Mouse (Mus musculus) heart, postnatal 10 days (tissue): Measurements from ENCODE around the gene Tfrc. TPM values are rescaled to one million over a fixed set of nuclear protein-coding genes. Genes with fewer than 3 reads are reported as not detected.

ENCODE experiments used
- DNase-seq, 2 experiments: peaks; one replicate each; pipeline ENCODE4 v3.0.0; 2021
- intact Hi-C: fragments of 180-260 bp; cut with DNase I; formaldehyde crosslinking; loops from one replicate; pipeline ENCODE4 v1.15.1; 2025
- total RNA-seq, 2 experiments: library from RNA; stranded (reverse); gene quantifications; 2 replicates each; pipeline ENCODE4 v1.2.3; 2021

Tfrc gene
- total RNA-seq, 2 experiments from 2014 or later: 180 to 317 TPM

- peak in 1 of 2 experiments; percentile 41 for DNase-seq
- intact Hi-C loops: no loop called here
These were observed 36.1 kb downstream of the Tfrc start for GRCm38 (mm10) chr16:32644801-32645170.

GRCm38 (mm10) chr16:32645361-32645914 lies 36.7 kb downstream of the Tfrc start:
- peak; percentile 48 to 62 for DNase-seq
- intact Hi-C loops: no loop called here

- intact Hi-C loops: no loop called here
- no peak for DNase-seq
These were observed 37.3 kb downstream of the Tfrc start for GRCm38 (mm10) chr16:32646014-32646413.

- intact Hi-C loops: no loop called here
- DNase-seq: no peak
These were observed 39.0 kb downstream of the Tfrc start for GRCm38 (mm10) chr16:32647712-32648111.

GRCm38 (mm10) chr16:32650461-32650860 lies 41.7 kb downstream of the Tfrc start:
- intact Hi-C loops: no loop called here
- DNase-seq: no peak

GRCm38 (mm10) chr16:32650974-32651618 lies 42.4 kb downstream of the Tfrc start:
- no peak for DNase-seq
- intact Hi-C loops: no loop called here

- DNase-seq: no peak
- intact Hi-C loops: no loop called here
These were observed 45.5 kb downstream of the Tfrc start for GRCm38 (mm10) chr16:32654071-32654733.

GRCm38 (mm10) chr16:32655534-32655933 lies 46.8 kb downstream of the Tfrc start:
- intact Hi-C loops: no loop called here
- DNase-seq: no peak

- intact Hi-C loops: no loop called here
- no peak for DNase-seq
These were observed 47.6 kb downstream of the Tfrc start for GRCm38 (mm10) chr16:32656321-32656720.

GRCm38 (mm10) chr16:32656794-32657193 lies 48.1 kb downstream of the Tfrc start:
- intact Hi-C loops: no loop called here
- DNase-seq: peak in 1 of 2 experiments; percentile 56

GRCm38 (mm10) chr16:32657498-32658250 lies 49.0 kb downstream of the Tfrc start:
- intact Hi-C loops: no loop called here

GRCm38 (mm10) chr16:32658743-32659171 lies 50.0 kb downstream of the Tfrc start:
- DNase-seq: no peak
- intact Hi-C loops: loop anchor here (1.0 kb wide), 2 partner anchors 19 to 24 kb away; no protein-coding TSS in a partner anchor

More at GRCm38 (mm10) chr16:32657498-32658250, 49.0 kb downstream of the Tfrc start:
- DNase-seq: no peak

GRCm38 (mm10) chr16:32659385-32659784 lies 50.7 kb downstream of the Tfrc start:
- intact Hi-C loops: loop anchor here (1.0 kb wide), 2 partner anchors 20 to 23 kb away; no protein-coding TSS in a partner anchor
- peak; percentile 86 to 89 for DNase-seq

- no peak for DNase-seq
These were observed 51.4 kb downstream of the Tfrc start for GRCm38 (mm10) chr16:32660095-32660494.

GRCm38 (mm10) chr16:32660557-32661321 lies 52.0 kb downstream of the Tfrc start:
- intact Hi-C loops: no loop called here

More at GRCm38 (mm10) chr16:32660095-32660494, 51.4 kb downstream of the Tfrc start:
- intact Hi-C loops: no loop called here

GRCm38 (mm10) chr16:32661493-32661921 lies 52.8 kb downstream of the Tfrc start:
- intact Hi-C loops: no loop called here
- DNase-seq: peak in 1 of 2 experiments; percentile 59

More at GRCm38 (mm10) chr16:32660557-32661321, 52.0 kb downstream of the Tfrc start:
- peak; percentile 79 to 82 for DNase-seq

GRCm38 (mm10) chr16:32662372-32662771 lies 53.7 kb downstream of the Tfrc start:
- intact Hi-C loops: no loop called here
- no peak for DNase-seq

- DNase-seq: no peak
- intact Hi-C loops: no loop called here
These were observed 54.6 kb downstream of the Tfrc start for GRCm38 (mm10) chr16:32663231-32663858.

- DNase-seq: no peak
- intact Hi-C loops: no loop called here
These were observed 55.5 kb downstream of the Tfrc start for GRCm38 (mm10) chr16:32664211-32664610.
